Mouse (Mus musculus) neural tube, embryonic 13.5 days (tissue): ENCODE data around the gene Abcc2. TPM values are rescaled to one million over a fixed set of nuclear protein-coding genes. Genes with fewer than 3 reads are reported as not detected.

Experiments used
- ATAC-seq: fragments of 200-750 bp; cut with Nextera tagmentation; 2 replicates; pipeline ENCODE4 v1.8.0; 2017; ENCODE audit warnings: low read depth, mild to moderate bottlenecking, moderate TSS enrichment, moderate library complexity
- H3K27ac ChIP-seq: fragments of 300-500 bp; sonication (generic); replicated peaks from 2 replicates; pipeline ENCODE4 v1.5.1; 2015; ENCODE audit warnings: moderate library complexity, mild to moderate bottlenecking, inconsistent platforms
- H3K27me3 ChIP-seq: fragments of 300-500 bp; sonication (generic); 2 replicates; pipeline ENCODE4 v1.6.1; 2015; ENCODE audit warnings: mild to moderate bottlenecking, inconsistent platforms
- H3K36me3 ChIP-seq: fragments of 300-500 bp; sonication (generic); 2 replicates; pipeline ENCODE4 v1.6.1; 2015; ENCODE audit warnings: mild to moderate bottlenecking, inconsistent platforms
- H3K4me1 ChIP-seq: fragments of 300-500 bp; sonication (generic); replicated peaks from 2 replicates; pipeline ENCODE4 v1.6.1; 2015; ENCODE audit warnings: inconsistent platforms
- H3K4me2 ChIP-seq: fragments of 300-500 bp; sonication (generic); 2 replicates; pipeline ENCODE4 v1.6.1; 2015; ENCODE audit warnings: inconsistent platforms, mild to moderate bottlenecking, moderate library complexity
- H3K4me3 ChIP-seq: fragments of 300-500 bp; sonication (generic); 2 replicates; pipeline ENCODE4 v1.5.1; 2015; ENCODE audit warnings: mild to moderate bottlenecking, inconsistent platforms
- H3K9ac ChIP-seq: fragments of 300-500 bp; sonication (generic); 2 replicates; pipeline ENCODE4 v1.6.1; 2015; ENCODE audit warnings: moderate library complexity, mild to moderate bottlenecking, inconsistent platforms
- H3K9me3 ChIP-seq: fragments of 300-500 bp; sonication (generic); 2 replicates; pipeline ENCODE4 v1.6.1; 2016; ENCODE audit warnings: inconsistent platforms
- WGBS: fragments of 180-500 bp; shearing (Covaris S2); methylation state at CpG from one replicate; pipeline ENCODE4 v1.1.7; 2015; 5-methylcytosine and 5-hydroxymethylcytosine counted together
- polyA plus RNA-seq: library from polyadenylated mRNA; unstranded; fragments of >200 nt; fragmentation: Nextera tagmentation; extraction: Ambion mirVana; gene quantifications from 2 replicates; pipeline ENCODE4 v1.2.1, GENCODE M21; 2015

Abcc2 gene
- polyA plus RNA-seq, 1 experiment from 2014 or later, result 0.17 TPM

DNA sequence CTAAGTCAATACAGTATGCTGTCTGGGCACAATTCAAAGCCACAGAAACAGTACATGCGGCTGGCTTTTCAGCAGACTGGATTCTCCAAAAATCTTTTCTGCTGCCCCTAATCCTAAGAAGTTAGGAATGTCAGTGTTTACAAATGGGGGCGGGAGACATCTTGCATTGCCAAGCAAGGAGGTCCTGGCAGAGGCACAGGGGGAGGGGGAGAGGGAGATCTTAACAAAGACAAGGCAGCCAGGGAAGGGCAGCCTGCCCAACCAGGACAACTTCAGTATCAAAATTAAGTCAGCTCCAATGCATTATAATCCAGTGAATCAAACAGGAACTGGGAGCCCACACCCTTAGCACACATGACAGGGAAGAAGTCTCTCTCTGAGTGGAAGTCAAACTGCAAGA, 94.0 kb downstream of the Abcc2 start:
- H3K36me3 ChIP-seq, result peaks cover 34% of the 10 kb centered on the region
- no peaks in the 10 kb centered on the region for H3K9me3 ChIP-seq
- no peak for ATAC-seq
- 40% methylated on average over 2 of the region's 2 CpGs for WGBS
- H3K27ac ChIP-seq, result no peak overlapping the region
- peaks cover 54% of the 10 kb centered on the region for H3K4me1 ChIP-seq
- no peak overlapping the region for H3K4me2 ChIP-seq
- no peak overlapping the region for H3K4me3 ChIP-seq
- H3K27me3 ChIP-seq, result no peaks in the 10 kb centered on the region
- no peak overlapping the region for H3K9ac ChIP-seq

GRCm38 (mm10) chr19:43877364-43877763, 95.4 kb downstream of the Abcc2 start:
- Histone ChIP-seq H3K4me1 (peaks cover 55% of the 10 kb centered on the region), H3K27me3 (no peaks in the 10 kb centered on the region), H3K4me2 (peak overlapping the region; percentile 83), H3K36me3 (peaks cover 20% of the 10 kb centered on the region), H3K9ac (no peak overlapping the region), H3K4me3 (no peak overlapping the region), H3K27ac (no peak overlapping the region), H3K9me3 (no peaks in the 10 kb centered on the region)
- WGBS, result 78% methylated on average over 8 of the region's 8 CpGs
- no peak for ATAC-seq

GRCm38 (mm10) chr19:43878111-43879092, 96.4 kb downstream of the Abcc2 start:
- peak overlapping the region; percentile 66 for H3K4me3 ChIP-seq
- no peaks in the 10 kb centered on the region for H3K9me3 ChIP-seq
- peaks cover 12% of the 10 kb centered on the region for H3K36me3 ChIP-seq
- peak overlapping the region; percentile 84 for H3K9ac ChIP-seq
- H3K4me1 ChIP-seq, result peaks cover 65% of the 10 kb centered on the region
- WGBS, result 6% methylated on average over 17 of the region's 17 CpGs
- no peaks in the 10 kb centered on the region for H3K27me3 ChIP-seq
- no peak for ATAC-seq
- peak overlapping the region; percentile 91 for H3K27ac ChIP-seq
- H3K4me2 ChIP-seq, result peak overlapping the region; percentile 83

DNA sequence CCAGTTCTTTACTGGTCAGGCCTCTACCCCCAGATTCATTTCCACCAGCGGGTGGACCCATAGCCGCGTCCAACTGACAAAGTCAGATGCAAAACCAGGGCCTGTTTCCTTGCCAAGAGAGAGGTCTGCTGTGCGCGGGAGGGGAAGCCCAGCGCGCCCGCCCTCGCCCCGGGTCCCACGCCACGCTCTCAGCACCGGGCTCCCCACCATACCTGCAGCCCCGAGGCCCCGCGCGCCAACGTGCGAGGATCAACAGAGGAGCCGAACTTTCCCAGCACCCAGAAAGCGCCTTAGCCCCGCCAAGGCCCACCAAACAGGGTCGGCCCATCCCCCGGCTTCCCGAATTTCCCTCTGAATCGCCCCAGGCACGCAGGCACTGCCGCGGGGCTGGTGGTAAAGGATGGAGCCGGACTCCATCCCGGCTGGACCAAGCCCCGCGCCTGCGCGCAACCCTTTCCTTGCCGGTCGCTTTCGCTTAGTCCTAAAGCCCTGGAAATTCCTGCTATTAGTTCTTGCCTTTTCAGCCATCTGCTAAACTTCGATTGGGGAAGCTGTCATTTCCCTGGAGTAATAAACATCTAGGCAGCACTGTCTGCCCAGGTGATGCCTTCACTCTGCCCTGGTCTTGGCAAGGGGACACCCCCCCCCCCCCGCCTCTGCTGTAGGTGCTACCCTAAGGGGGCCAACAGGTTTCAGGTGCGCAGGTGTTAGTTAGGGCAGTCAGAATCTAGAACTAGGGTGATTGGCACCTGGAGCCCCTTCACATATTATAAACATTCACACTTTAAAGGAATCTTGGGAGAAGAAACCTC, 97.6 kb downstream of the Abcc2 start:
- Histone ChIP-seq H3K36me3 (peaks cover 3% of the 10 kb centered on the region), H3K9ac (peak overlapping the region; percentile 84), H3K4me3 (peak overlapping the region; percentile 66), H3K9me3 (no peaks in the 10 kb centered on the region), H3K27me3 (no peaks in the 10 kb centered on the region), H3K27ac (peak overlapping the region; percentile 91), H3K4me2 (peak overlapping the region; percentile 83), H3K4me1 (peaks cover 69% of the 10 kb centered on the region)
- ATAC-seq, result peak; percentile 82
- 3% methylated on average over 41 of the region's 41 CpGs for WGBS

DNA sequence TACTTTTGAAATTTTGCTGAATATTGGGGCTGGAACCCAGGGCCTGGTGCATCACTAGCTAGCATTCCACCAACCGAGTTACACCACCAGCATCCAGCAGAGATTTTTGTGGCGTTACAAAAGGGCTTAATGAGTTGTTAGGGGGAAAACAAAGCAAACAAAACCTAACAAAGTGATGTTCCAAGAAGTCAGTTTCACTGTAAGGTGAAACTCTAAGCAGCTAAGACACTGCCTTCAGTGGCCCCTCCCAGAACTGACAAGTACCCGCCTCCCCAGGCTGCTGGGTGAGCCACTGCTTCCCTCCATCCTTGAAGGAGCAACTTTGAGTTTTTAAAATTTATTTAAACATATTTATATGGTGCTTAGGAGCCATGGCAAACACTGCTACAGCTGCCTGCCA, 98.4 kb downstream of the Abcc2 start:
- Histone ChIP-seq H3K9me3 (no peaks in the 10 kb centered on the region), H3K27ac (no peak overlapping the region), H3K36me3 (no peaks in the 10 kb centered on the region), H3K27me3 (no peaks in the 10 kb centered on the region), H3K9ac (no peak overlapping the region), H3K4me2 (no peak overlapping the region), H3K4me3 (no peak overlapping the region), H3K4me1 (peaks cover 72% of the 10 kb centered on the region)
- 13% methylated on average over 3 of the region's 3 CpGs for WGBS
- no peak for ATAC-seq

- H3K4me2 ChIP-seq, result no peak overlapping the region
- WGBS, result 84% methylated on average over 7 of the region's 7 CpGs
- no peak overlapping the region for H3K4me3 ChIP-seq
- no peak overlapping the region for H3K9ac ChIP-seq
- no peaks in the 10 kb centered on the region for H3K36me3 ChIP-seq
- H3K4me1 ChIP-seq, result peaks cover 62% of the 10 kb centered on the region
- no peak overlapping the region for H3K27ac ChIP-seq
- ATAC-seq, result no peak
- H3K27me3 ChIP-seq, result no peaks in the 10 kb centered on the region
- no peaks in the 10 kb centered on the region for H3K9me3 ChIP-seq
Observed at GRCm38 (mm10) chr19:43881615-43882014, 99.6 kb downstream of the Abcc2 start.

GRCm38 (mm10) chr19:43882895-43883573, 101.0 kb downstream of the Abcc2 start:
- H3K9me3 ChIP-seq, result no peaks in the 10 kb centered on the region
- no peaks in the 10 kb centered on the region for H3K36me3 ChIP-seq
- H3K27me3 ChIP-seq, result no peaks in the 10 kb centered on the region
- H3K4me1 ChIP-seq, result peaks cover 48% of the 10 kb centered on the region
- H3K4me2 ChIP-seq, result peak overlapping the region; percentile 49
- H3K9ac ChIP-seq, result peak overlapping the region; percentile 60
- ATAC-seq, result peak; percentile 52; the same call in 1 of the 2 replicates
- 8% methylated on average over 18 of the region's 18 CpGs for WGBS
- peak overlapping the region; percentile 78 for H3K27ac ChIP-seq
- peak overlapping the region; percentile 4; the same call in 1 of the 2 replicates for H3K4me3 ChIP-seq

DNA sequence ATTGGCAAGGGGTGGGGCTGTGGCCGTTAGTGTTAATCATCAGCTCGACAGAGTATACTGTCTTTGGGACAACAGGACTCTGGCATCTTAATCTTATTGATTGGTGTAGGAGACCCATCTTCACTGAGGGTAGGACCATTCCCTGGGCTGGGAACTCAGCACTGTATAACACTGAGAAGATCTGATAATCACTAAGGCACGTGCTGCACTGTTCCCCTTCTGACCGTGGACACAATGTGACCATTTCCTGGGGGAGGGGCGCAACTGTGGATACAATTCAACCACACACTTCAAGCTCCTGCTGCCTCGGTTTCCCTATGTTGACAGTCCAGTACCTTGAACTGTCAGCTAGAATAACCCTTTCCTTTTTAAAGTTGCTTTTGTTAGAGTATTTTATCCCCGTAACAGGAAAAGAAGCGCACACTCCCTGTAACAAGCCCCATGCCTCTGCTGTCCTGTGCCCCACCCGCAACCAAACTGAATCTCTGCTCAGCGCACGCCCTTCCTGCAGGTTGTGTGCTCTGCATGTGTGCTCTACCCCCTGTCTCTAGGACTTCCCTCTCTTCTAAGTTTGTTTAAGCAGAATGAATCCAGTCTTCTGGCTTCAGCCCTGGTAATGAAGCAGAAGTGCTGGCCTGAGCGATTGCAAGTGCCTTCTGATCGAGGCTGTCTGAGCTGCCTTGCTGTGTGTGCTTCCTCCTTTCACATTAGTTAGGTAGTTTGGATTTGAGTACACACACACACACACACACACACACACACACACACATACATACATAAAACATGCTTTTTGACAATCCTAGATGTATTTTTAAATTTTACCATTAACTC, 102.9 kb downstream of the Abcc2 start:
- H3K27me3 ChIP-seq, result no peaks in the 10 kb centered on the region
- no peak for ATAC-seq
- no peaks in the 10 kb centered on the region for H3K9me3 ChIP-seq
- 62% methylated on average over 13 of the region's 13 CpGs for WGBS
- H3K4me3 ChIP-seq, result no peak overlapping the region
- H3K9ac ChIP-seq, result no peak overlapping the region
- no peak overlapping the region for H3K4me2 ChIP-seq
- H3K36me3 ChIP-seq, result no peaks in the 10 kb centered on the region
- H3K4me1 ChIP-seq, result peaks cover 30% of the 10 kb centered on the region
- H3K27ac ChIP-seq, result no peak overlapping the region

DNA sequence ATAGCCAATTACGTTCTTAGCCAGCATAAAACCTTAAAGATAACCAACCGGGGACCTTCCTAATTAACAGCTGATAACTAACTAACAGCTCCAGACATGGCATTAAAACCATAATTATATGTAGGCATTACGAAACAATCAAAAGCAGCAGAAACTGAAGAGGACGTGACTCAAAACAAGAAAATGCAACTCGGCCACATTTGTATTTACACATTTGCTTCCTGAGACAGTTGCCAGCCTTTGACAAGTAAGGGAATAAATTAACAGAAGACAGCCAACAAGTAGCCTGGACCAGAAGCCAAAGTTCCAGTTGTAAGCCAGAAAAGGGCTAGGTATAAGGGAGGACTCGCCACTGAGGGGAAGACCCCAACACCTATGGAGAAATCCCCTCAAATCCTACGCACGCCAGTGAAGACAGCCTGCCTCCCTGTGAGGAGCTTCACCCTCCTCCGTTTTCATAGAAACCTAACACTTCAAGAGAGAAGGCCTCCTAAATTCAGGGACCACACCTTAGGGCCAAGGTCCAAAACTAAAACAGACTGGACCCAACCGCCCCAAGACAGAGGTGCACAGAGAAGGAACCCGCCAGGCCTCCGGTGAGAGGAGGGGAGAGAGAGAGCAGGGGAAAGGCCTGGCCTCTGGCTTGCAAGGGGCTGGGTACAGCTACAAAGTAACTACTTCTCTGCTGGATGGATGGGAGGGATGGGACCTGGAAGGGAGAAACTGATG, 104.5 kb downstream of the Abcc2 start:
- no peak overlapping the region for H3K4me3 ChIP-seq
- no peak overlapping the region for H3K4me2 ChIP-seq
- ATAC-seq, result no peak
- H3K27me3 ChIP-seq, result no peaks in the 10 kb centered on the region
- WGBS, result 85% methylated on average over 12 of the region's 12 CpGs
- H3K36me3 ChIP-seq, result no peaks in the 10 kb centered on the region
- peak overlapping the region; percentile 47; the same call in 1 of the 2 replicates for H3K9ac ChIP-seq
- peaks cover 21% of the 10 kb centered on the region for H3K4me1 ChIP-seq
- H3K27ac ChIP-seq, result no peak overlapping the region
- H3K9me3 ChIP-seq, result no peaks in the 10 kb centered on the region

GRCm38 (mm10) chr19:43887242-43887641, 105.2 kb downstream of the Abcc2 start:
- H3K9ac ChIP-seq, result no peak overlapping the region
- H3K27me3 ChIP-seq, result no peaks in the 10 kb centered on the region
- 85% methylated on average over 5 of the region's 5 CpGs for WGBS
- no peaks in the 10 kb centered on the region for H3K36me3 ChIP-seq
- ATAC-seq, result no peak
- H3K4me2 ChIP-seq, result no peak overlapping the region
- H3K4me3 ChIP-seq, result no peak overlapping the region
- peaks cover 21% of the 10 kb centered on the region for H3K4me1 ChIP-seq
- H3K9me3 ChIP-seq, result no peaks in the 10 kb centered on the region
- no peak overlapping the region for H3K27ac ChIP-seq
